Mouse (Mus musculus): ENCODE measurements at regions not wholly inside any gene's neighbourhood (a gene's known extent, or its start where the extent isn't known, plus 50 kb on each side); places are given as distances from the start of the nearest gene placed in this dataset.

DNA sequence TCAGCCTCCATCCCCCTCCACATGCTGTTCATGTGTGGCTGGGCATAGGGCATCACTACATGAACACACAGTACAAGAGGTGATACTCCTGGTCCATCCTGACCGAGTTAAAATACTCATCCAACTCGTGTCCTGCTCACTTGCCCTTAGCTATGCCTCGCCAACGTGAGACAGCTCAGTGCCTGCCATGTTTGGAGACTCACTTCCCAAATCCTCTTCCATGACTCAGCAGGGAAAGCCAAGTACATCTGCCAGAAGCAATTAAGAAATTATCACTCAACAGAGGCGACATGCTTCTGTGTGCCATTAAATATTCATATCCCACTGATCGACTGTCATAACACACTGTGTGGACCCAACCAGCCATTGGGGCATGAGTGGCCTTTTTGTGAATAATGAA, 51.9 kb upstream of the Gpr139 start:
- Histone ChIP-seq H3K9me3 (no peaks in the 10 kb centered on the region), H3K4me1 (replicated peaks) (no peaks in the 10 kb centered on the region), H3K4me2 (replicated peaks) (no peak overlapping the region), H3K27me3 (no peaks in the 10 kb centered on the region), H3K27ac (no peak overlapping the region), H3K9ac (replicated peaks) (no peak overlapping the region), H3K4me3 (replicated peaks) (no peak overlapping the region), H3K36me3 (no peaks in the 10 kb centered on the region)
- ATAC-seq: no peak
- WGBS: 79% methylated on average over 6 of the region's 6 CpGs

Data from midbrain, embryonic 13.5 days (tissue).